Mouse (Mus musculus) stomach, postnatal 0 days (tissue): Measurements from ENCODE around the gene Rfk. TPM values are rescaled to one million over a fixed set of nuclear protein-coding genes. Genes with fewer than 3 reads are reported as not detected.

Experiments
- ATAC-seq: fragments of 200-750 bp; cut with Nextera tagmentation; 2 replicates; pipeline ENCODE4 v1.8.0; 2017; ENCODE audit not compliant: low FRiP score, low TSS enrichment
- DNase-seq: peaks from one replicate; pipeline ENCODE4 v3.0.0-alpha.2; 2016; ENCODE audit warnings: low spot score
- H3K27ac ChIP-seq: fragments of 300-500 bp; sonication (generic); replicated peaks from 2 replicates; pipeline ENCODE4 v1.5.1; 2014; ENCODE audit warnings: mild to moderate bottlenecking, control low read depth
- H3K27me3 ChIP-seq: fragments of 300-500 bp; sonication (generic); 2 replicates; pipeline ENCODE4 v1.6.1; 2014; ENCODE audit warnings: low read length; ENCODE audit not compliant: control insufficient read depth, insufficient read depth
- H3K36me3 ChIP-seq: fragments of 300-500 bp; sonication (generic); 2 replicates; pipeline ENCODE4 v1.6.1; 2014; ENCODE audit warnings: low read length, mixed read lengths; ENCODE audit not compliant: control insufficient read depth, insufficient read depth
- H3K4me1 ChIP-seq: fragments of 300-500 bp; sonication (generic); replicated peaks from 2 replicates; pipeline ENCODE4 v1.6.1; 2014; ENCODE audit warnings: antibody characterized with exemption; ENCODE audit not compliant: control insufficient read depth, insufficient read depth
- H3K4me2 ChIP-seq: fragments of 300-500 bp; sonication (generic); replicated peaks from 2 replicates; pipeline ENCODE4 v1.6.1; 2014; ENCODE audit warnings: low read depth, mild to moderate bottlenecking, control low read depth, moderate library complexity
- H3K4me3 ChIP-seq: fragments of 300-500 bp; sonication (generic); 2 replicates; pipeline ENCODE4 v1.5.1; 2014; ENCODE audit warnings: low read depth, low read length, control low read depth
- H3K9ac ChIP-seq: fragments of 300-500 bp; sonication (generic); 2 replicates; pipeline ENCODE4 v1.6.1; 2014; ENCODE audit warnings: mild to moderate bottlenecking, low read length, control low read depth, mixed read lengths
- H3K9me3 ChIP-seq: fragments of 300-500 bp; sonication (generic); 2 replicates; pipeline ENCODE4 v1.6.1; 2016; ENCODE audit warnings: low read length; ENCODE audit not compliant: control insufficient read depth
- CTCF ChIP-seq: IDR thresholded peaks from 2 replicates; pipeline ENCODE4 v1.5.1; 2016; ENCODE audit warnings: antibody characterized with exemption, low read depth, mild to moderate bottlenecking, moderate library complexity
- EP300 ChIP-seq: optimal IDR thresholded peaks from 2 replicates; pipeline ENCODE3; 2016; ENCODE audit warnings: antibody characterized with exemption
- WGBS: fragments of 180-500 bp; shearing (Covaris S2); extraction: QIAGEN DNeasy Blood & Tissue Kit; methylation state at CpG from one replicate; pipeline ENCODE4 v1.1.7; 2014; 5-methylcytosine and 5-hydroxymethylcytosine counted together
- polyA plus RNA-seq: library from polyadenylated mRNA; unstranded; fragments of >200 nt; fragmentation: Nextera tagmentation; extraction: Ambion mirVana; gene quantifications from 2 replicates; pipeline ENCODE4 v1.2.1, GENCODE M21; 2015

The Rfk gene
- polyA plus RNA-seq, 1 experiment from 2014 or later: 145 TPM

DNA sequence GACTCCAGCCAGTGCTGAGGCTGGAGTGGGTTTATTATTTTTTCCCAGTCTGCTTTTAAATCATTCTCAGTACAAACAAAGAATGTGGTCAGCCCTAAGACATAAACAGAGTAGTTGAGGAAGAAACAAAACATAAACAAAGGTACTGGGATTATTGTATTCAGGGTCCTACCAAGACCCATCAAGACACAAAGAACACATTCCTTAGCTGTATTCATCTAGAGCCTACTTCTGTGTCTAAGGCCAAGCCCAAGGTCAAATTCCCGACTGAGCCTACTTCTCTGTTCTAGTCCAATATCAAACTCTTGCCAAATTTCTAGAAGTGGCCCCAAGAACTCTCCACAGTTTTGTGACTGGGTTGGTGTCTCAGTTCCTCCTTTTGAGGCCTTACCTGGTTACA lies 24.0 kb downstream of the Rfk start:
- no peak overlapping the region for H3K4me3 ChIP-seq
- no peak overlapping the region for H3K27ac ChIP-seq
- H3K9me3 ChIP-seq: no peaks in the 10 kb centered on the region
- ATAC-seq (no peak), DNase-seq (no peak)
- no peak overlapping the region for H3K4me2 ChIP-seq
- WGBS: 54% methylated on average over 1 of the region's 1 CpGs
- H3K36me3 ChIP-seq: no peaks in the 10 kb centered on the region
- no peaks in the 10 kb centered on the region for H3K4me1 ChIP-seq
- no peak overlapping the region for H3K9ac ChIP-seq
- TF ChIP-seq CTCF (no peak), EP300 (no peak)
- no peaks in the 10 kb centered on the region for H3K27me3 ChIP-seq

DNA sequence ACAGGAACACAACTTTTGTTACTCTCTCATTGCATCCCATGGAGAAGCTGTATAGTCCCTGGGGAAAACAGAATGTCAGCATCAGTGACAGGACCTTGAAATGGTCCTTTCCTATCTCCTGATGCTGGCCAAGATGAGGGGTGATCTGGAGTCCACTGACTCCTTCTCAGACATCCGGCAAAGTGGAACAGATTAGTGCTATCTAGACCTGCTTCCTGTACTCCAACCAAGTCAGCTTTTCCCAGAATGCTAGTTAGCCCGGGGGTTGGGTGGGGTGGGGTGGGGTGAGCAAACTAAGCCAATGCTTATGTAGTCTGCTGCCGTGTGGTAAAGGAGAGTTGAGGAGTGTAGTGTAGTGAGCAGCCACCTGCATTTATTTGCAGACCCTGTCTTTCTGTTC lies 29.5 kb downstream of the Rfk start:
- Histone ChIP-seq H3K4me3 (no peak overlapping the region), H3K27me3 (no peaks in the 10 kb centered on the region), H3K4me1 (no peaks in the 10 kb centered on the region), H3K36me3 (no peaks in the 10 kb centered on the region), H3K9me3 (no peaks in the 10 kb centered on the region), H3K4me2 (no peak overlapping the region), H3K9ac (no peak overlapping the region), H3K27ac (no peak overlapping the region)
- ATAC-seq (no peak), DNase-seq (peak; percentile 26)
- WGBS: 52% methylated on average over 3 of the region's 3 CpGs
- TF ChIP-seq CTCF (no peak), EP300 (no peak)

DNA sequence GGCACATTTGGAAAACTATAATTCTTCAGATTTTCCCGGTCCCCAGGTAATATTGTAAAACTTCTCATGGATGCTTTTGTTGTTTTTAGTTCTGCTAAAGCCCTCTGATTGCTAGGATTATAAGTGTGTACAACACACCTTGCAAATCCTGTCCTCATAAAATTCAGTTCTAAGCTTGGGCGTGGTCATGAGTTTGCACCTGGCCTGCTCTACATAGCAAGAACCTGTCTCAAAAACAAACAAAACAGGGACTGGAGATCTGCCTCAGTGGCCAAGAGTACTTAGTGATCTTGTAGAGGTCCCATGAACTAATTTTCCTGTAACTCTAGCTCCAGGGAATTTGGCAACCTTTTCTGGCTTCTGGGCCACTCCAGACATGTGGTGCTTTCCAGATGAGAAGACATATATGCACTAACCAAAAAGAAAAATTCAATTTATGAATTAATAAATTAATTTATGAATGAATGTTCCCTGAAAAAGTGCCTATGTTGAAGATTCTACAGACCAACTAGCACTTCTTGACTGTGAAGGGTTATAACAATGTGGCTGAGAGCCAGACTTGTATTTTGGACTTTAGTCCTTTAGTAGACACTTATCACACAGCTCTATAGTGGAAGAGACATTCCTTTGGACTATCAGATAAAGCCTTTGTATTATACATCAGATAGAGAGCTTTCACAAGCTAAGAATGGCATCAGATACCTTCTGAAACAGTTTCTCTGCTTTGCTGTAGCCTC lies 34.1 kb downstream of the Rfk start:
- Histone ChIP-seq H3K27me3 (no peaks in the 10 kb centered on the region), H3K4me3 (no peak overlapping the region), H3K9me3 (no peaks in the 10 kb centered on the region), H3K27ac (no peak overlapping the region), H3K4me2 (no peak overlapping the region), H3K9ac (no peak overlapping the region), H3K36me3 (no peaks in the 10 kb centered on the region), H3K4me1 (no peaks in the 10 kb centered on the region)
- no peak for TF ChIP-seq EP300
- no peak for TF ChIP-seq CTCF
- WGBS: 82% methylated on average over 2 of the region's 2 CpGs
- ATAC-seq (no peak), DNase-seq (no peak)

DNA sequence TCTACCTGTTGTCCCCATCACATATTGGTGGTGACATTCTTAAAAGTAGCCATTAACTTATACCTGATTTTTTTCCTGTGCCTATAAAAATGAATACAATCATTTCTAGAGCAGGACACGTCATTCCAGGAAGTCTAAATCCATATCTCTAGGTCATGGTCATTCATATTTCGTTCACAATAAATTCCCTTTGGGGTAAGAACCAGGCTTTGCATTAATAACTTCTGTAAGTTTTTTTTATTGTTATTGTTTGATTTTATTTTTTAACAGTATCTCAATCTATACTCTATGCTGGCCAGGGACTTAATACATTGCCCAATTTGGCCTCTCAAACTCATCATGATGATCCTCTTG lies 34.7 kb downstream of the Rfk start:
- Histone ChIP-seq H3K36me3 (no peaks in the 10 kb centered on the region), H3K27me3 (no peaks in the 10 kb centered on the region), H3K4me3 (no peak overlapping the region), H3K27ac (no peak overlapping the region), H3K4me2 (no peak overlapping the region), H3K9ac (no peak overlapping the region), H3K9me3 (no peaks in the 10 kb centered on the region), H3K4me1 (no peaks in the 10 kb centered on the region)
- 81% methylated on average over 2 of the region's 2 CpGs for WGBS
- no peak for ATAC-seq
- DNase-seq: no peak
- TF ChIP-seq EP300 (no peak), CTCF (no peak)

GRCm38 (mm10) chr19:17436651-17437050 lies 42.8 kb downstream of the Rfk start:
- no peak for ATAC-seq

DNA sequence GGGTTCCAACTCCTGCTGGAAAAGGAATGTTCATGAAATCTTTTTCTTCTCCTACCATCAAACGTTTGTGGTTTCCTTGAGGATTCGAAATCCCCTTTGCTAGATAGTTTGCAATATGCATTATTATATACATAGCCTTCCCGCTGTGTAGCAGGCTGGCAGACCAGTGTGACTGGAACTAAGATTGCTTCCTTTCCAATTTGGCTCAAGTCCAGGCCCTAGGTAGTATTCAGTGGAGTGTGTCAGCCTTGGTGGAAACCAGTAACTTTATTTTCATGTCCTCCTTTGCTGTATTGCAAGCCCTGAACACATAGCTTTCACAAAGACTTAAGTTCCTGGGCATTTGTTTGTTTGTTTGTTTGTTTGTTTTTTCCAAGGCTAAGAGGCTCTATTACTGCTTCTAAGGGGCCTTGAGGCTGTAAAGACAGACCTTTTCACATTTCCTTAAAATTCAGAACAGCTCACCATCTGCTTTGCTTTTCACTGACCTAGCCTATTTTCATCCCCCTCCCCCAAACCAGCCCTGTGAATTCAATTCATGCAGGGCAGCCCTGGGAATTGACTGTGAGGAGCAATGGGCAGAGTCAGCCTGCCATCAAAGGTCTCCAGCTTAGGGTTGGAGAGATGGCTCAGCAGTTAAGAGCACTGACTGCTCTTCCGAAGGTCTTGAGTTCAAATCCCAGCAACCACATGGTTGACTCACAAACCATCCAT lies 45.8 kb downstream of the Rfk start:
- H3K4me3 ChIP-seq: no peak overlapping the region
- H3K4me2 ChIP-seq: no peak overlapping the region
- no peak overlapping the region for H3K27ac ChIP-seq
- H3K9ac ChIP-seq: no peak overlapping the region
- 47% methylated on average over 4 of the region's 4 CpGs for WGBS
- DNase-seq (no peak), ATAC-seq (no peak)
- no peaks in the 10 kb centered on the region for H3K27me3 ChIP-seq
- no peaks in the 10 kb centered on the region for H3K36me3 ChIP-seq
- no peaks in the 10 kb centered on the region for H3K9me3 ChIP-seq
- H3K4me1 ChIP-seq: no peaks in the 10 kb centered on the region
- no peak for TF ChIP-seq CTCF
- TF ChIP-seq EP300: no peak

More at GRCm38 (mm10) chr19:17436651-17437050, 42.8 kb downstream of the Rfk start:
- Histone ChIP-seq H3K9ac (no peak overlapping the region), H3K9me3 (no peaks in the 10 kb centered on the region), H3K4me1 (no peaks in the 10 kb centered on the region), H3K4me2 (no peak overlapping the region), H3K4me3 (no peak overlapping the region), H3K36me3 (no peaks in the 10 kb centered on the region), H3K27me3 (no peaks in the 10 kb centered on the region), H3K27ac (no peak overlapping the region)
- no peak for TF ChIP-seq EP300
- no peak for TF ChIP-seq CTCF
- whole genome bisulfite sequencing: 68% methylated on average over 1 of the region's 1 CpGs
- DNase-seq: no peak
